Mouse (Mus musculus) embryonic facial prominence, embryonic 10.5 days (tissue): ENCODE results near the gene Gm49711. TPM values are rescaled to one million over a fixed set of nuclear protein-coding genes. Genes with fewer than 3 reads are reported as not detected.
"Not testable (repeated sequence)": the region's sequence is repeated elsewhere in the genome, so short reads cannot be mapped to it uniquely, and the experiment has no call there.

ENCODE experiments used
- DNase-seq: peaks from one replicate; pipeline ENCODE4 v3.0.0-alpha.2; 2017; ENCODE audit warnings: low spot score
- H3K27ac ChIP-seq: fragments of 300-500 bp; sonication (generic); replicated peaks from 2 replicates; pipeline ENCODE4 v1.5.1; 2016; ENCODE audit warnings: mild to moderate bottlenecking
- H3K27me3 ChIP-seq: fragments of 300-500 bp; sonication (generic); replicated peaks from 2 replicates; pipeline ENCODE4 v1.6.1; 2016; ENCODE audit warnings: low read depth, mild to moderate bottlenecking; ENCODE audit not compliant: poor library complexity, severe bottlenecking
- H3K36me3 ChIP-seq: fragments of 300-500 bp; sonication (generic); replicated peaks from 2 replicates; pipeline ENCODE4 v1.6.1; 2016; ENCODE audit warnings: mild to moderate bottlenecking, moderate library complexity
- H3K4me1 ChIP-seq: fragments of 300-500 bp; sonication (generic); 2 replicates; pipeline ENCODE4 v1.6.1; 2016
- H3K4me3 ChIP-seq: fragments of 300-500 bp; sonication (generic); 2 replicates; pipeline ENCODE4 v1.5.1; 2016; ENCODE audit warnings: mild to moderate bottlenecking, moderate library complexity
- H3K9me3 ChIP-seq: fragments of 300-500 bp; sonication (generic); 2 replicates; pipeline ENCODE4 v1.6.1; 2016; ENCODE audit warnings: mild to moderate bottlenecking
- WGBS: fragments of 180-500 bp; shearing (Covaris S2); methylation state at CpG from one replicate; pipeline ENCODE4 v1.1.7; 2016; 5-methylcytosine and 5-hydroxymethylcytosine counted together
- polyA plus RNA-seq: library from polyadenylated mRNA; unstranded; fragments of >200 nt; fragmentation: Nextera tagmentation; extraction: Ambion mirVana; gene quantifications from 2 replicates; pipeline ENCODE4 v1.2.1, GENCODE M21; 2016

Gm49711 gene
- polyA plus RNA-seq, 1 experiment from 2014 or later = not detected

- 0 out of 2 replicates have a peak, but pooled peaks cover 4% of the 10 kb centered on the region for H3K27me3 ChIP-seq
- 75% methylated on average over 4 of the region's 4 CpGs for WGBS
- peak overlapping the region; percentile 51 for H3K27ac ChIP-seq
- no peak overlapping the region for H3K4me3 ChIP-seq
- DNase-seq = no peak
- no peaks in the 10 kb centered on the region for H3K36me3 ChIP-seq
- H3K4me1 ChIP-seq = peaks cover 25% of the 10 kb centered on the region
- peaks cover 7% of the 10 kb centered on the region for H3K9me3 ChIP-seq
Observed at GRCm38 (mm10) chr16:92163545-92163944, 105.4 kb downstream of the Gm49711 start.

GRCm38 (mm10) chr16:92176052-92176451 lies 117.9 kb downstream of the Gm49711 start:
- H3K4me3 ChIP-seq = no peak overlapping the region
- H3K36me3 ChIP-seq = no peaks in the 10 kb centered on the region
- DNase-seq = peak; percentile 43
- H3K27me3 ChIP-seq = no peaks in the 10 kb centered on the region
- no peaks in the 10 kb centered on the region for H3K9me3 ChIP-seq
- peaks cover 29% of the 10 kb centered on the region for H3K4me1 ChIP-seq
- 42% methylated on average over 1 of the region's 1 CpGs for WGBS
- no peak overlapping the region for H3K27ac ChIP-seq

- Histone ChIP-seq H3K36me3 (no peaks in the 10 kb centered on the region), H3K4me1 (peaks cover 29% of the 10 kb centered on the region), H3K27me3 (no peaks in the 10 kb centered on the region), H3K4me3 (no peak overlapping the region), H3K9me3 (no peaks in the 10 kb centered on the region), H3K27ac (no peak overlapping the region)
- 92% methylated on average over 1 of the region's 1 CpGs for WGBS
- peak; percentile 24 for DNase-seq
Observed at GRCm38 (mm10) chr16:92177718-92178117, 119.6 kb downstream of the Gm49711 start.

- H3K36me3 ChIP-seq = no peaks in the 10 kb centered on the region
- no peaks in the 10 kb centered on the region for H3K9me3 ChIP-seq
- no peak for DNase-seq
- 63% methylated on average over 8 of the region's 8 CpGs for WGBS
- H3K27me3 ChIP-seq = no peaks in the 10 kb centered on the region
- H3K4me1 ChIP-seq = peaks cover 35% of the 10 kb centered on the region
- H3K4me3 ChIP-seq = no peak overlapping the region
- peak overlapping the region; percentile 63 for H3K27ac ChIP-seq
Observed at GRCm38 (mm10) chr16:92179306-92179705, 121.2 kb downstream of the Gm49711 start.

- H3K4me3 ChIP-seq = no peak overlapping the region
- no peaks in the 10 kb centered on the region for H3K36me3 ChIP-seq
- H3K27ac ChIP-seq = no peak overlapping the region
- no peaks in the 10 kb centered on the region for H3K27me3 ChIP-seq
- no peaks in the 10 kb centered on the region for H3K9me3 ChIP-seq
- H3K4me1 ChIP-seq = peaks cover 21% of the 10 kb centered on the region
- 73% methylated on average over 4 of the region's 4 CpGs for WGBS
- DNase-seq = no peak
Observed at GRCm38 (mm10) chr16:92183477-92183876, 125.4 kb downstream of the Gm49711 start.

GRCm38 (mm10) chr16:92190603-92191002 lies 132.5 kb downstream of the Gm49711 start:
- H3K36me3 ChIP-seq = no peaks in the 10 kb centered on the region
- no peak for DNase-seq
- no peaks in the 10 kb centered on the region for H3K4me1 ChIP-seq

GRCm38 (mm10) chr16:92195094-92195493 lies 137.0 kb downstream of the Gm49711 start:
- Histone ChIP-seq H3K27me3 (no peaks in the 10 kb centered on the region), H3K4me3 (no peak overlapping the region), H3K36me3 (no peaks in the 10 kb centered on the region), H3K9me3 (peaks cover 5% of the 10 kb centered on the region; the same call in 1 of the 2 replicates), H3K4me1 (peaks cover 3% of the 10 kb centered on the region; the same call in 1 of the 2 replicates), H3K27ac (no peak overlapping the region)
- WGBS = 64% methylated on average over 6 of the region's 6 CpGs
- no peak for DNase-seq

More at GRCm38 (mm10) chr16:92190603-92191002, 132.5 kb downstream of the Gm49711 start:
- no peaks in the 10 kb centered on the region for H3K27me3 ChIP-seq
- H3K9me3 ChIP-seq = peaks cover 5% of the 10 kb centered on the region; the same call in 1 of the 2 replicates
- no peak overlapping the region for H3K27ac ChIP-seq
- no peak overlapping the region for H3K4me3 ChIP-seq

GRCm38 (mm10) chr16:92196741-92197331 lies 138.7 kb downstream of the Gm49711 start:
- Histone ChIP-seq H3K4me3 (no peak overlapping the region), H3K27me3 (no peaks in the 10 kb centered on the region), H3K9me3 (peaks cover 5% of the 10 kb centered on the region; the same call in 1 of the 2 replicates), H3K4me1 (peaks cover 3% of the 10 kb centered on the region; the same call in 1 of the 2 replicates), H3K36me3 (no peaks in the 10 kb centered on the region), H3K27ac (no peak overlapping the region)
- whole genome bisulfite sequencing = 90% methylated on average over 8 of the region's 8 CpGs
- no peak for DNase-seq

- DNase-seq = no peak
- no peaks in the 10 kb centered on the region for H3K9me3 ChIP-seq
- peak overlapping the region; percentile 35; the same call in 1 of the 2 replicates for H3K27ac ChIP-seq
- peaks cover 3% of the 10 kb centered on the region; the same call in 1 of the 2 replicates for H3K4me1 ChIP-seq
- H3K36me3 ChIP-seq = no peaks in the 10 kb centered on the region
- no peak overlapping the region for H3K4me3 ChIP-seq
- H3K27me3 ChIP-seq = no peaks in the 10 kb centered on the region
- 61% methylated on average over 7 of the region's 7 CpGs for WGBS
Observed at GRCm38 (mm10) chr16:92200615-92201014, 142.5 kb downstream of the Gm49711 start.

GRCm38 (mm10) chr16:92203599-92203998 lies 145.5 kb downstream of the Gm49711 start:
- Histone ChIP-seq H3K36me3 (no peaks in the 10 kb centered on the region), H3K9me3 (no peaks in the 10 kb centered on the region), H3K27ac (no peak overlapping the region), H3K4me3 (no peak overlapping the region), H3K27me3 (no peaks in the 10 kb centered on the region), H3K4me1 (no peaks in the 10 kb centered on the region)
- 84% methylated on average over 8 of the region's 8 CpGs for WGBS
- no peak for DNase-seq

- Histone ChIP-seq H3K4me3 (no peak overlapping the region), H3K4me1 (no peaks in the 10 kb centered on the region), H3K27me3 (no peaks in the 10 kb centered on the region), H3K9me3 (no peaks in the 10 kb centered on the region), H3K27ac (no peak overlapping the region), H3K36me3 (no peaks in the 10 kb centered on the region)
- WGBS = 90% methylated on average over 5 of the region's 5 CpGs
- DNase-seq = no peak
Observed at GRCm38 (mm10) chr16:92209291-92209781, 151.2 kb downstream of the Gm49711 start.

GRCm38 (mm10) chr16:92210316-92210715 lies 152.2 kb downstream of the Gm49711 start:
- not testable (repeated sequence) for H3K4me3 ChIP-seq, H3K4me1 ChIP-seq, H3K27me3 ChIP-seq, DNase-seq, H3K9me3 ChIP-seq, H3K27ac ChIP-seq, H3K36me3 ChIP-seq
- 87% methylated on average over 5 of the region's 5 CpGs for WGBS

- H3K4me1 ChIP-seq = peaks cover 17% of the 10 kb centered on the region
- H3K27ac ChIP-seq, H3K36me3 ChIP-seq, H3K4me3 ChIP-seq, H3K9me3 ChIP-seq, H3K27me3 ChIP-seq, DNase-seq: not testable (repeated sequence)
- 61% methylated on average over 1 of the region's 1 CpGs for whole genome bisulfite sequencing
Observed at GRCm38 (mm10) chr16:92213911-92214310, 155.8 kb downstream of the Gm49711 start.
